Mouse (Mus musculus) heart, embryonic 13.5 days (tissue): ENCODE measurements at regions not wholly inside any gene's neighbourhood (a gene's known extent, or its start where the extent isn't known, plus 50 kb on each side); places are given as distances from the start of the nearest gene placed in this dataset.

Source experiments
- ATAC-seq: fragments of 200-750 bp; cut with Nextera tagmentation; 2 replicates; pipeline ENCODE4 v1.8.0; 2017; ENCODE audit warnings: moderate TSS enrichment; ENCODE audit not compliant: insufficient number of reproducible peaks, low FRiP score, low TSS enrichment; ENCODE audit errors: extremely low read depth
- H3K27ac ChIP-seq: fragments of 300-500 bp; sonication (generic); replicated peaks from 2 replicates; pipeline ENCODE4 v1.5.1; 2015; ENCODE audit warnings: moderate library complexity, mild to moderate bottlenecking, inconsistent platforms
- H3K27me3 ChIP-seq: fragments of 300-500 bp; sonication (generic); replicated peaks from 2 replicates; pipeline ENCODE4 v1.6.1; 2015; ENCODE audit warnings: mild to moderate bottlenecking, inconsistent platforms
- H3K36me3 ChIP-seq: fragments of 300-500 bp; sonication (generic); 2 replicates; pipeline ENCODE4 v1.6.1; 2015; ENCODE audit warnings: mild to moderate bottlenecking, inconsistent platforms
- H3K4me1 ChIP-seq: fragments of 300-500 bp; sonication (generic); 2 replicates; pipeline ENCODE4 v1.6.1; 2015; ENCODE audit warnings: inconsistent platforms
- H3K4me2 ChIP-seq: fragments of 300-500 bp; sonication (generic); 2 replicates; pipeline ENCODE4 v1.6.1; 2015; ENCODE audit warnings: inconsistent platforms, mild to moderate bottlenecking, moderate library complexity
- H3K4me3 ChIP-seq: fragments of 300-500 bp; sonication (generic); 2 replicates; pipeline ENCODE4 v1.5.1; 2015; ENCODE audit warnings: moderate library complexity, mild to moderate bottlenecking, inconsistent platforms
- H3K9ac ChIP-seq: fragments of 300-500 bp; sonication (generic); 2 replicates; pipeline ENCODE4 v1.6.1; 2015; ENCODE audit warnings: inconsistent platforms, mild to moderate bottlenecking, moderate library complexity
- H3K9me3 ChIP-seq: fragments of 300-500 bp; sonication (generic); 2 replicates; pipeline ENCODE4 v1.6.1; 2016; ENCODE audit warnings: inconsistent platforms
- WGBS: fragments of 180-500 bp; shearing (Covaris S2); methylation state at CpG from one replicate; pipeline ENCODE4 v1.1.7; 2015; ENCODE audit warnings: mixed read lengths; 5-methylcytosine and 5-hydroxymethylcytosine counted together

- Histone ChIP-seq H3K4me3 (no peak overlapping the region), H3K4me2 (no peak overlapping the region), H3K4me1 (peaks cover 4% of the 10 kb centered on the region; the same call in 1 of the 2 replicates), H3K27me3 (peaks cover 55% of the 10 kb centered on the region), H3K36me3 (no peaks in the 10 kb centered on the region), H3K27ac (no peak overlapping the region), H3K9me3 (no peaks in the 10 kb centered on the region), H3K9ac (no peak overlapping the region)
- 57% methylated on average over 6 of the region's 6 CpGs for WGBS
- ATAC-seq, result no peak
Measured at GRCm38 (mm10) chr4:125917210-125917609, 107.1 kb upstream of the Csf3r start.

GRCm38 (mm10) chr4:125921550-125922316 is 102.6 kb upstream of the Csf3r start:
- no peaks in the 10 kb centered on the region for H3K36me3 ChIP-seq
- no peaks in the 10 kb centered on the region for H3K9me3 ChIP-seq
- H3K4me2 ChIP-seq, result peak overlapping the region; percentile 49
- H3K4me1 ChIP-seq, result peaks cover 2% of the 10 kb centered on the region; the same call in 1 of the 2 replicates
- 12% methylated on average over 19 of the region's 19 CpGs for WGBS
- no peak for ATAC-seq
- H3K9ac ChIP-seq, result 0 out of 2 replicates have a peak overlapping the region, but pooled peaks have one; percentile 11
- H3K4me3 ChIP-seq, result peak overlapping the region; percentile 20; the same call in 1 of the 2 replicates
- no peak overlapping the region for H3K27ac ChIP-seq
- peaks cover 44% of the 10 kb centered on the region for H3K27me3 ChIP-seq

GRCm38 (mm10) chr4:125922317-125922878 is 102.0 kb upstream of the Csf3r start:
- H3K9me3 ChIP-seq, result no peaks in the 10 kb centered on the region
- WGBS, result 18% methylated on average over 11 of the region's 11 CpGs

GRCm38 (mm10) chr4:125923225-125923624 is 101.1 kb upstream of the Csf3r start:
- no peak overlapping the region for H3K27ac ChIP-seq
- peaks cover 50% of the 10 kb centered on the region for H3K27me3 ChIP-seq
- H3K9me3 ChIP-seq, result no peaks in the 10 kb centered on the region
- H3K9ac ChIP-seq, result no peak overlapping the region
- H3K36me3 ChIP-seq, result no peaks in the 10 kb centered on the region
- no peak overlapping the region for H3K4me2 ChIP-seq
- H3K4me3 ChIP-seq, result no peak overlapping the region
- WGBS, result 49% methylated on average over 7 of the region's 7 CpGs
- no peak for ATAC-seq
- peaks cover 2% of the 10 kb centered on the region; the same call in 1 of the 2 replicates for H3K4me1 ChIP-seq

More at GRCm38 (mm10) chr4:125922317-125922878, 102.0 kb upstream of the Csf3r start:
- peaks cover 45% of the 10 kb centered on the region for H3K27me3 ChIP-seq
- H3K4me3 ChIP-seq, result no peak overlapping the region
- no peak for ATAC-seq
- H3K9ac ChIP-seq, result 0 out of 2 replicates have a peak overlapping the region, but pooled peaks have one; percentile 11
- H3K27ac ChIP-seq, result no peak overlapping the region
- H3K36me3 ChIP-seq, result no peaks in the 10 kb centered on the region
- H3K4me2 ChIP-seq, result no peak overlapping the region
- peaks cover 2% of the 10 kb centered on the region; the same call in 1 of the 2 replicates for H3K4me1 ChIP-seq

- H3K27ac ChIP-seq, result no peak overlapping the region
- no peak for ATAC-seq
- 42% methylated on average over 4 of the region's 4 CpGs for WGBS
- no peak overlapping the region for H3K4me2 ChIP-seq
- no peaks in the 10 kb centered on the region for H3K9me3 ChIP-seq
- no peaks in the 10 kb centered on the region for H3K36me3 ChIP-seq
- no peak overlapping the region for H3K4me3 ChIP-seq
- H3K9ac ChIP-seq, result no peak overlapping the region
- H3K4me1 ChIP-seq, result 0 out of 2 replicates have a peak, but pooled peaks cover 1% of the 10 kb centered on the region
- peaks cover 53% of the 10 kb centered on the region for H3K27me3 ChIP-seq
Measured at GRCm38 (mm10) chr4:125928196-125928595, 96.2 kb upstream of the Csf3r start.

- Histone ChIP-seq H3K9me3 (no peaks in the 10 kb centered on the region), H3K27ac (no peak overlapping the region), H3K27me3 (peaks cover 54% of the 10 kb centered on the region), H3K4me3 (no peak overlapping the region), H3K4me1 (no peaks in the 10 kb centered on the region), H3K4me2 (no peak overlapping the region), H3K9ac (no peak overlapping the region), H3K36me3 (no peaks in the 10 kb centered on the region)
- ATAC-seq, result no peak
- WGBS, result 62% methylated on average over 17 of the region's 17 CpGs
Measured at GRCm38 (mm10) chr4:125929122-125929772, 95.1 kb upstream of the Csf3r start.

- no peak overlapping the region for H3K27ac ChIP-seq
- no peak overlapping the region for H3K4me2 ChIP-seq
- H3K9me3 ChIP-seq, result no peaks in the 10 kb centered on the region
- H3K27me3 ChIP-seq, result peaks cover 54% of the 10 kb centered on the region
- no peak overlapping the region for H3K9ac ChIP-seq
- WGBS, result 42% methylated on average over 10 of the region's 10 CpGs
- no peak overlapping the region for H3K4me3 ChIP-seq
- no peak for ATAC-seq
- H3K4me1 ChIP-seq, result no peaks in the 10 kb centered on the region
- no peaks in the 10 kb centered on the region for H3K36me3 ChIP-seq
Measured at GRCm38 (mm10) chr4:125930764-125931163, 93.6 kb upstream of the Csf3r start.

- no peaks in the 10 kb centered on the region for H3K36me3 ChIP-seq
- no peaks in the 10 kb centered on the region for H3K4me1 ChIP-seq
- no peaks in the 10 kb centered on the region for H3K9me3 ChIP-seq
- no peak overlapping the region for H3K9ac ChIP-seq
- WGBS, result 48% methylated on average over 6 of the region's 6 CpGs
- peaks cover 54% of the 10 kb centered on the region for H3K27me3 ChIP-seq
- H3K4me2 ChIP-seq, result no peak overlapping the region
- H3K27ac ChIP-seq, result no peak overlapping the region
- ATAC-seq, result no peak
- H3K4me3 ChIP-seq, result no peak overlapping the region
Measured at GRCm38 (mm10) chr4:125931321-125931720, 93.0 kb upstream of the Csf3r start.

GRCm38 (mm10) chr4:125932036-125932756 is 92.2 kb upstream of the Csf3r start:
- WGBS, result 56% methylated on average over 22 of the region's 22 CpGs
- Histone ChIP-seq H3K27ac (no peak overlapping the region), H3K4me1 (no peaks in the 10 kb centered on the region), H3K9ac (no peak overlapping the region), H3K27me3 (peaks cover 50% of the 10 kb centered on the region), H3K4me2 (no peak overlapping the region), H3K4me3 (no peak overlapping the region), H3K36me3 (no peaks in the 10 kb centered on the region), H3K9me3 (no peaks in the 10 kb centered on the region)
- no peak for ATAC-seq

- Histone ChIP-seq H3K4me1 (no peaks in the 10 kb centered on the region), H3K9ac (no peak overlapping the region), H3K4me3 (no peak overlapping the region), H3K27me3 (peaks cover 42% of the 10 kb centered on the region), H3K9me3 (no peaks in the 10 kb centered on the region), H3K27ac (no peak overlapping the region), H3K4me2 (no peak overlapping the region), H3K36me3 (no peaks in the 10 kb centered on the region)
- 63% methylated on average over 7 of the region's 7 CpGs for WGBS
- no peak for ATAC-seq
Measured at GRCm38 (mm10) chr4:125936357-125936756, 88.0 kb upstream of the Csf3r start.

- ATAC-seq, result no peak
- no peak overlapping the region for H3K4me3 ChIP-seq
- no peaks in the 10 kb centered on the region for H3K36me3 ChIP-seq
- no peak overlapping the region for H3K9ac ChIP-seq
- no peaks in the 10 kb centered on the region for H3K4me1 ChIP-seq
- no peaks in the 10 kb centered on the region for H3K9me3 ChIP-seq
- peaks cover 36% of the 10 kb centered on the region for H3K27me3 ChIP-seq
- no peak overlapping the region for H3K4me2 ChIP-seq
- 36% methylated on average over 6 of the region's 6 CpGs for WGBS
- no peak overlapping the region for H3K27ac ChIP-seq
Measured at GRCm38 (mm10) chr4:125938186-125938585, 86.2 kb upstream of the Csf3r start.
